Mouse (Mus musculus): Measurements from ENCODE around the gene Yod1. TPM values are rescaled to one million over a fixed set of nuclear protein-coding genes. Genes with fewer than 3 reads are reported as not detected.

Gene Yod1
- polyA plus RNA-seq (2015; fragmentation: Nextera tagmentation; extraction: Ambion mirVana): 17.3 and 20.3 TPM in 2 replicates

GRCm38 (mm10) chr1:130717291-130717871 lies at the start of gene Yod1:
Yod1 (plus strand) TSS chr1:130717327.
- peak; percentile 76 for ATAC-seq
- 2% methylated on average over 54 of the region's 54 CpGs for WGBS (ENCODE audit: insufficient replicate concordance)
- Histone ChIP-seq H3K4me3 (ENCODE audit: low read depth, low read length) (peak within 1 kb of the TSS; percentile 100), H3K27me3 (ENCODE audit: insufficient read depth, low read length) (no peaks in the 10 kb centered on the region), H3K36me3 (replicated peaks; ENCODE audit: insufficient read depth, low read length) (peaks cover 14% of the 10 kb centered on the region), H3K4me1 (ENCODE audit: insufficient read depth) (peaks cover 19% of the 10 kb centered on the region), H3K4me2 (ENCODE audit: low read depth, low read length) (peak within 1 kb of the TSS; percentile 92), H3K9ac (replicated peaks) (peak within 1 kb of the TSS; percentile 99), H3K9me3 (ENCODE audit: low read length) (no peaks in the 10 kb centered on the region), H3K27ac (ENCODE audit: low read depth) (peak within 1 kb of the TSS; percentile 83)
- DNase-seq: peak; percentile 95
- TF ChIP-seq CTCF (IDR thresholded peaks at IDR 0.05; ENCODE audit: low read depth) (no peak), EP300 (IDR thresholded peaks at IDR 0.05; ENCODE audit: low read depth) (peak; percentile 92)

- TF ChIP-seq EP300 (IDR thresholded peaks at IDR 0.05; ENCODE audit: low read depth) (peak; percentile 75), CTCF (IDR thresholded peaks at IDR 0.05; ENCODE audit: low read depth) (no peak)
- H3K27me3 ChIP-seq (ENCODE audit: insufficient read depth, low read length): no peaks in the 10 kb centered on the region
- H3K4me3 ChIP-seq (ENCODE audit: low read depth, low read length): no peak overlapping the region
- 0 out of 2 replicates have a peak overlapping the region, but pooled peaks have one; percentile 13 for H3K27ac ChIP-seq (ENCODE audit: low read depth)
- H3K4me1 ChIP-seq (ENCODE audit: insufficient read depth): peaks cover 6% of the 10 kb centered on the region; the same call in 1 of the 2 replicates
- no peak for DNase-seq
- peak; percentile 92 for ATAC-seq
- H3K4me2 ChIP-seq (ENCODE audit: low read depth, low read length): no peak overlapping the region
- no peaks in the 10 kb centered on the region for H3K36me3 ChIP-seq (replicated peaks; ENCODE audit: insufficient read depth, low read length)
- no peak overlapping the region for H3K9ac ChIP-seq (replicated peaks)
- no peaks in the 10 kb centered on the region for H3K9me3 ChIP-seq (ENCODE audit: low read length)
- 53% methylated on average over 2 of the region's 2 CpGs for WGBS (ENCODE audit: insufficient replicate concordance)
These were observed 38.6 kb upstream of the Yod1 start for GRCm38 (mm10) chr1:130678551-130678950.

- Histone ChIP-seq H3K4me2 (ENCODE audit: low read depth, low read length) (no peak overlapping the region), H3K4me3 (ENCODE audit: low read depth, low read length) (no peak overlapping the region), H3K4me1 (ENCODE audit: insufficient read depth) (peaks cover 6% of the 10 kb centered on the region; the same call in 1 of the 2 replicates), H3K27ac (ENCODE audit: low read depth) (no peak overlapping the region), H3K36me3 (replicated peaks; ENCODE audit: insufficient read depth, low read length) (no peaks in the 10 kb centered on the region), H3K9me3 (ENCODE audit: low read length) (no peaks in the 10 kb centered on the region), H3K27me3 (ENCODE audit: insufficient read depth, low read length) (no peaks in the 10 kb centered on the region), H3K9ac (replicated peaks) (no peak overlapping the region)
- ATAC-seq (no peak), DNase-seq (no peak)
- 45% methylated on average over 2 of the region's 2 CpGs for WGBS (ENCODE audit: insufficient replicate concordance)
- TF ChIP-seq EP300 (IDR thresholded peaks at IDR 0.05; ENCODE audit: low read depth) (no peak), CTCF (IDR thresholded peaks at IDR 0.05; ENCODE audit: low read depth) (no peak)
These were observed 36.1 kb upstream of the Yod1 start for GRCm38 (mm10) chr1:130681075-130681474.

- H3K27ac ChIP-seq (ENCODE audit: low read depth): no peak overlapping the region
- no peak overlapping the region for H3K9ac ChIP-seq (replicated peaks)
- H3K4me1 ChIP-seq (ENCODE audit: insufficient read depth): peaks cover 6% of the 10 kb centered on the region; the same call in 1 of the 2 replicates
- ATAC-seq (no peak), DNase-seq (no peak)
- no peaks in the 10 kb centered on the region for H3K36me3 ChIP-seq (replicated peaks; ENCODE audit: insufficient read depth, low read length)
- WGBS (ENCODE audit: insufficient replicate concordance): 62% methylated on average over 6 of the region's 6 CpGs
- no peak overlapping the region for H3K4me2 ChIP-seq (ENCODE audit: low read depth, low read length)
- H3K27me3 ChIP-seq (ENCODE audit: insufficient read depth, low read length): no peaks in the 10 kb centered on the region
- TF ChIP-seq EP300 (IDR thresholded peaks at IDR 0.05; ENCODE audit: low read depth) (no peak), CTCF (IDR thresholded peaks at IDR 0.05; ENCODE audit: low read depth) (no peak)
- H3K4me3 ChIP-seq (ENCODE audit: low read depth, low read length): no peak overlapping the region
- H3K9me3 ChIP-seq (ENCODE audit: low read length): no peaks in the 10 kb centered on the region
These were observed 35.3 kb upstream of the Yod1 start for GRCm38 (mm10) chr1:130681656-130682413.

- no peaks in the 10 kb centered on the region for H3K36me3 ChIP-seq (replicated peaks; ENCODE audit: insufficient read depth, low read length)
- H3K4me3 ChIP-seq (ENCODE audit: low read depth, low read length): no peak overlapping the region
- DNase-seq (no peak), ATAC-seq (no peak)
- no peaks in the 10 kb centered on the region for H3K27me3 ChIP-seq (ENCODE audit: insufficient read depth, low read length)
- H3K9me3 ChIP-seq (ENCODE audit: low read length): no peaks in the 10 kb centered on the region
- no peak overlapping the region for H3K9ac ChIP-seq (replicated peaks)
- 27% methylated on average over 1 of the region's 1 CpGs for WGBS (ENCODE audit: insufficient replicate concordance)
- no peak overlapping the region for H3K4me2 ChIP-seq (ENCODE audit: low read depth, low read length)
- peaks cover 3% of the 10 kb centered on the region; the same call in 1 of the 2 replicates for H3K4me1 ChIP-seq (ENCODE audit: insufficient read depth)
- TF ChIP-seq CTCF (IDR thresholded peaks at IDR 0.05; ENCODE audit: low read depth): no peak
- TF ChIP-seq EP300 (IDR thresholded peaks at IDR 0.05; ENCODE audit: low read depth): no peak
- no peak overlapping the region for H3K27ac ChIP-seq (ENCODE audit: low read depth)
These were observed 33.2 kb upstream of the Yod1 start for GRCm38 (mm10) chr1:130683905-130684304.

- WGBS (ENCODE audit: insufficient replicate concordance): 85% methylated on average over 5 of the region's 5 CpGs
- no peaks in the 10 kb centered on the region for H3K4me1 ChIP-seq (ENCODE audit: insufficient read depth)
- ATAC-seq: no peak
- no peaks in the 10 kb centered on the region for H3K27me3 ChIP-seq (ENCODE audit: insufficient read depth, low read length)
- no peak overlapping the region for H3K4me3 ChIP-seq (ENCODE audit: low read depth, low read length)
- peaks cover 53% of the 10 kb centered on the region for H3K36me3 ChIP-seq (replicated peaks; ENCODE audit: insufficient read depth, low read length)
- no peaks in the 10 kb centered on the region for H3K9me3 ChIP-seq (ENCODE audit: low read length)
- TF ChIP-seq EP300 (IDR thresholded peaks at IDR 0.05; ENCODE audit: low read depth) (no peak), CTCF (IDR thresholded peaks at IDR 0.05; ENCODE audit: low read depth) (no peak)
- no peak overlapping the region for H3K9ac ChIP-seq (replicated peaks)
- no peak overlapping the region for H3K27ac ChIP-seq (ENCODE audit: low read depth)
- H3K4me2 ChIP-seq (ENCODE audit: low read depth, low read length): no peak overlapping the region
- DNase-seq: no peak
These were observed 18.5 kb upstream of the Yod1 start for GRCm38 (mm10) chr1:130698601-130699000.
